Mouse (Mus musculus) layer of hippocampus, adult 2 months (tissue): Measurements from ENCODE around the gene Ncstn. TPM values are rescaled to one million over a fixed set of nuclear protein-coding genes. Genes with fewer than 3 reads are reported as not detected.

ENCODE experiments used
- DNase-seq, 2 experiments: peaks; one replicate each; pipeline ENCODE4 v3.0.0; 2022; ENCODE audit warnings: low spot score in 2 of 2
- H3K27ac ChIP-seq: fragments of 200-600 bp; 2 replicates; pipeline ENCODE4 v1.8.1; 2022
- H3K4me3 ChIP-seq: fragments of 200-600 bp; 2 replicates; pipeline ENCODE4 v1.8.1; 2022; ENCODE audit warnings: mild to moderate bottlenecking
- CTCF ChIP-seq: fragments of 200-600 bp; conservative IDR thresholded peaks from 2 replicates; pipeline ENCODE4 v1.8.1; 2022; ENCODE audit warnings: antibody characterized with exemption, mild to moderate bottlenecking, moderate library complexity
- total RNA-seq, 2 experiments: library from RNA; stranded (reverse); gene quantifications; 2 replicates each; pipeline ENCODE4 v1.2.3; 2021

Gene Ncstn
- total RNA-seq, 2 experiments from 2014 or later: 58.1 to 63.3 TPM

- DNase-seq: no peak
- no peak overlapping the region for H3K4me3 ChIP-seq
- no peak for TF ChIP-seq CTCF
- H3K27ac ChIP-seq: no peak overlapping the region
Measured at GRCm38 (mm10) chr1:172046410-172046809, 36.2 kb downstream of the Ncstn start.

- no peak overlapping the region for H3K27ac ChIP-seq
- no peak for DNase-seq
- no peak overlapping the region for H3K4me3 ChIP-seq
- TF ChIP-seq CTCF: no peak
Measured at GRCm38 (mm10) chr1:172029914-172030313, 52.7 kb downstream of the Ncstn start.

- peak within 1 kb of the TSS; percentile 75 for H3K4me3 ChIP-seq
- peak within 1 kb of the TSS; percentile 89 for H3K27ac ChIP-seq
- DNase-seq: no peak
- no peak for TF ChIP-seq CTCF
Measured at GRCm38 (mm10) chr1:172028394-172029275, 54.0 kb downstream of the Ncstn start, which contains the start of gene Vangl2. Gene Vangl2, minus strand, starts transcription at chr1:172028444.

GRCm38 (mm10) chr1:172027809-172028102 lies 54.8 kb downstream of the Ncstn start:
- no peak for TF ChIP-seq CTCF
- Histone ChIP-seq H3K4me3 (peak overlapping the region; percentile 75), H3K27ac (peak overlapping the region; percentile 89)
- DNase-seq: no peak

- Histone ChIP-seq H3K27ac (peak overlapping the region; percentile 89), H3K4me3 (peak overlapping the region; percentile 75)
- 0 out of 2 replicates have a peak, but pooled peaks have one; percentile 3 for TF ChIP-seq CTCF
- peak; percentile 52 to 89 for DNase-seq
Measured at GRCm38 (mm10) chr1:172027010-172027808, 55.4 kb downstream of the Ncstn start.

GRCm38 (mm10) chr1:172026201-172026901 lies 56.2 kb downstream of the Ncstn start:
- no peak for DNase-seq
- H3K4me3 ChIP-seq: peak overlapping the region; percentile 75
- no peak for TF ChIP-seq CTCF
- peak overlapping the region; percentile 89 for H3K27ac ChIP-seq

- DNase-seq: no peak
- Histone ChIP-seq H3K27ac (0 out of 2 replicates have a peak overlapping the region, but pooled peaks have one; percentile 14), H3K4me3 (peak overlapping the region; percentile 33; the same call in 1 of the 2 replicates)
- no peak for TF ChIP-seq CTCF
Measured at GRCm38 (mm10) chr1:172025201-172025904, 57.2 kb downstream of the Ncstn start.

- no peak for TF ChIP-seq CTCF
- no peak overlapping the region for H3K27ac ChIP-seq
- H3K4me3 ChIP-seq: no peak overlapping the region
- no peak for DNase-seq
Measured at GRCm38 (mm10) chr1:172024140-172024895, 58.3 kb downstream of the Ncstn start.

- no peak for TF ChIP-seq CTCF
- no peak for DNase-seq
- H3K4me3 ChIP-seq: no peak overlapping the region
- no peak overlapping the region for H3K27ac ChIP-seq
Measured at GRCm38 (mm10) chr1:172019863-172020521, 62.6 kb downstream of the Ncstn start.

- TF ChIP-seq CTCF: no peak
- DNase-seq: no peak
- Histone ChIP-seq H3K4me3 (no peak overlapping the region), H3K27ac (no peak overlapping the region)
Measured at GRCm38 (mm10) chr1:172019339-172019738, 63.3 kb downstream of the Ncstn start.
